Mouse (Mus musculus): ENCODE measurements around the gene Zfp281.

The Zfp281 gene

DNA sequence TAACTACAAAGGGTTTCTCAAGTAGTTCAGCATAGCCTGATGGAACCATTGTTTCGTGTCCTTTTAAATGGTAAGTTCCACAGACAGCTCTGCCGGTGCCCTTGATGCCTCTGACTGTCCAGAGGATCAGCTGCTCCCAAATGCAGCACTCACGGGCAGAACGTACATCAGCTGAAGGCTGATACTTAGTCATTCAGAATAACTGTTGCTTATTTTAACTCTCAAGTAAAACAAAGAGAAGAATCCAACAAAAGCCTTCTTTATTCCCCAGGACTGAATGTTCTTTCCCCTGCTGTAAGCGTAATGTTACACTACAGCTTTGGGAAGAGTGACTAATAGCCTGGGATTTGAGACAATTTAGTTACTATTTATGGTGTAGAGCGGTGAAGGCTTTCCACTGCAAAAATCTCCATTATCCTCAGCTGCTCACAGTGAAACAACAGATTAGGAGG, 11.4 kb upstream of the Zfp281 start:
- peak; percentile 50 for DNase-seq (ENCODE audit: low spot score)

- DNase-seq (ENCODE audit: low spot score), result no peak
Measured at GRCm38 (mm10) chr1:136614748-136615440, 9.8 kb upstream of the Zfp281 start.

- DNase-seq (ENCODE audit: low spot score), result no peak
Measured at GRCm38 (mm10) chr1:136617163-136617788, 7.4 kb upstream of the Zfp281 start.

DNA sequence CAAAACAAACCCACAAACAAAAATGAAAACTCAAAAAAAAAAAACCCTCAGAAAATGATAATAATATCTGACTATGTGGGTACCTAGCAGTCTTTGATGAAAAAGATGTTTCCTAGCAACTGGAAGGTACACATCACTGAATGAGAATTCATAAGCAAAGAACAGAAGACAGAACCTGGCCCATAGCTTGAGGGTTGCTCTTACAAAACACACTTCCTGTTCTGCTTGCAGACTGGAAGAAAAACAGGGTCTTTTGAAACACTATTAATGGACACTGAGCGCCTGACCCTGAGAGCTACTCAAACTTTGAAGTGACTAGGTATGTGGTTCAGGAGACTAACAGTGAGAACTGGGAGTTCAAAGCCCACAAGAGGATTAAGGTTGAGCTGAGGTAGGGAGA, 6.1 kb upstream of the Zfp281 start:
- no peak for DNase-seq (ENCODE audit: low spot score)

GRCm38 (mm10) chr1:136625019-136625895, 556 bp downstream of the Zfp281 start:
- peak; percentile 57 for DNase-seq (ENCODE audit: low spot score)

DNA sequence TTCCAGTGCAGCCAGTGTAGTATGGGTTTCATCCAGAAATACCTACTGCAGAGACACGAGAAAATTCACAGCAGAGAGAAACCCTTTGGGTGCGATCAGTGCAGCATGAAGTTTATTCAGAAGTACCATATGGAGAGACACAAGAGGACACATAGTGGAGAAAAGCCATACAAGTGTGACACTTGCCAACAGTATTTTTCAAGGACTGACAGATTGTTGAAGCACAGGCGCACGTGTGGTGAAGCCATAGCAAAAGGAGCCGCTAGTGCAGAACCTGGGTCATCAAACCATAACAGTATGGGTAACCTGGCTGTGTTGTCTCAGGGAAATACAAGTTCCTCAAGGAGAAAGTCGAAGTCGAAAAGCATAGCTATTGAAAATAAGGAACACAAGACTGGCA, 1.4 kb downstream of the Zfp281 start:
- no peak for DNase-seq (ENCODE audit: low spot score)

DNA sequence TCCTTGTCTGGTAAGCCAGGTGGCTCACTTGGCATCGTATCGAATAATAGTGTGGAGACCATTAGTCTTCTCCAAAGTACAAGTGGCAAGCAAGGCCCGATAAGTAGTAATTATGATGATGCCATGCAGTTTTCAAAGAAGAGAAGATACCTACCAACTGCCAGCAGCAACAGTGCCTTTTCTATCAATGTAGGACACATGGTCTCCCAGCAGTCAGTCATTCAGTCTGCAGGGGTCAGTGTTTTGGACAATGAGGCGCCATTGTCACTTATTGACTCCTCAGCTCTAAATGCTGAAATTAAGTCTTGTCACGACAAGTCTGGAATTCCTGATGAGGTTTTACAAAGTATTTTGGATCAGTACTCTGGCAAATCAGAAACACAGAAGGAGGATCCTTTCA, 2.1 kb downstream of the Zfp281 start:
- no peak for DNase-seq (ENCODE audit: low spot score)

- no peak for DNase-seq (ENCODE audit: low spot score)
Measured at GRCm38 (mm10) chr1:136627591-136627990, 2.9 kb downstream of the Zfp281 start.

DNA sequence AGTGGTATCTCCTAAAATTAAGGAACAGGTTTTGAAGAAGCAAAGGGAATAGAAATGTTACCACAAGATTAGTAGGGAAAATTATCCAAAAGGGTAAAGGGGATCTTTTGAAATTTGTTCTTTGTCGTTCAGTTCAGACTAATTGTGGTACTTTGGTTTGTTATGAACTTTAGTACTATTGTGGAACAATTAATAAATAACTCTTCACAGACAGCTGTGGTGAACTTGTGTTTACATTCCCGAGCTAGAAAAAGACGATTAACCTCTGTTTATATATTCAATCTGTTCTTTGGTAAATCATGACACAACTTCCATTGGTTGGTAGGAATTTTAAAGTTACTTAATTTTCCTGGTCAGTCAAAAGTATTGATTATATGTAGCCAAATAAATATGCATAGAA, 8.2 kb downstream of the Zfp281 start:
- DNase-seq (ENCODE audit: low spot score), result no peak

DNA sequence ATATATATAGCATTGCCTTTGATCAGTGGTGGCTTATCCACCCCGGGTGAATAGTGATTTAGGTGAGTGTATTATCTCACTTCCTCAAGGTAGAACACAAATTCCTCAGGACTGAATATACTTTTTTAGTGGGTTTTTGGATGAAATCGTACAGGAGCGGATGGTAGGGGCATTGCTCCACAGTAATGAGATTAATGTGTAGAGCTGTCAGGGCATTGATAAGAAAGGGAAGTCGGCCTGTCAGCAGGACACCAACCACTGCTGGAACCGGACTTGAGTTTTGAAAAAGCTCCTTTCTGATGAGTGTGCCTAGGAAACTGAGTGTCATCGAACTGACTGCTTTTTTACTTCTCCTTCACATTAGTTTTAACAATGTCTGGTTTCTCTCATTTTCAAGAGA, 10.9 kb downstream of the Zfp281 start:
- no peak for DNase-seq (ENCODE audit: low spot score)

DNA sequence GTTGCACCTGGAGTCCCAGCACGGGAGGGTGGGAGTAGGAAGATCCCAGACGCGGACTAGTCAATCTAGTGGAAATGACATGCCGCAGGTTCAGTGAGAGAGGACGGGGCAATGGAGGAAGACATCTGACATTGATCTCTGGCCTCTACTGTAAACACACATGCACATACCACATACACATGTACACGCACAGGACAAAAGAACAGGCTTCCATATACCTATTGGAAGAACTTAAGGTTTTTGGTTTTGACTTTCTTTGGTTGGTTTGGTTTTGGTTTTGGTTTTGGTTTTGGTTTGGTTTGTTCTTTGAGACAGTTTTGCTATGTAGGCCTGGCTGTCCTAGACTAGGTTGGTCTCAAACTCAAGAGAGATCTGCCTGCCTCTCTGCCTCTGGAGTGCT, 12.2 kb downstream of the Zfp281 start:
- DNase-seq (ENCODE audit: low spot score), result no peak

- no peak for DNase-seq (ENCODE audit: low spot score)
Measured at GRCm38 (mm10) chr1:136637696-136638095, 13.0 kb downstream of the Zfp281 start.

DNA sequence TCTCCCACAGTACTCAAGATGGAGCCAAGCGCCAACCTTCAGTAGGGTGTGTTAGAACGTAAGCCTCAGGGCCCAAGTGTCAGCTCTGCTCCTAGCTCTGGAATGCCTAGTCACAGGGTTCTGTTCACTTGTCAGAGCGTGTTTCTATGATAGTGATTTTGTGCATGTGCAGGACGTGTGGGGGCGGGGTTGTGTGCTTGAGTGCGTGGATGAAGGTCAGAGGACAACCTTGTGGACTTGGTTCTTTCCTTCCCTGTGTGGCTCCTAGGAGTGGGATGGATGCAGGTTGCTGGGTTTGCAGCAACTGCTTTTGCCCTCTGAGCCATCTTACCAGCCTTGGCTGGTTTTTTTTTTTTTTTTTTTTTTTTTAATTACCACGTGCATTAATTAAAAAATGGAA, 13.5 kb downstream of the Zfp281 start:
- DNase-seq (ENCODE audit: low spot score), result no peak

DNA sequence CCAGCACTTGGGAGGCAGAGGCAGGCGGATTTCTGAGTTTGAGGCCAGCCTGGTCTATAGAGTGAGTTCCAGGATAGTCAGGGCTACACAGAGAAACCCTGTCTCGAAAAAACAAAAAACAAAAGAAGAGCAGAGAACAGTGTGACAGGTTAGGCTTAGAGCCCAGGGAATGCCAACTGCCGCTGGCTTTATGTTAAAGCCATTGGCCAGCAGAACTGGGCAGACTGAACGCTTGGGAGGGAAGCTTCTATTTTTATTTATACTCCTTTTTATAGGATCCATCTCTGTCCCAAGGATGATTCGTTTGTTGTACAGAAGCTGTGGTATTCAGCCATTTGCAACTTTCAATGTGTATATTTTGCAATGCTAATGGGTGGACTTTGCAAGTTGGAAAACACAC, 14.0 kb downstream of the Zfp281 start:
- no peak for DNase-seq (ENCODE audit: low spot score)

- DNase-seq (ENCODE audit: low spot score), result no peak
Measured at GRCm38 (mm10) chr1:136639221-136639620, 14.5 kb downstream of the Zfp281 start.

DNA sequence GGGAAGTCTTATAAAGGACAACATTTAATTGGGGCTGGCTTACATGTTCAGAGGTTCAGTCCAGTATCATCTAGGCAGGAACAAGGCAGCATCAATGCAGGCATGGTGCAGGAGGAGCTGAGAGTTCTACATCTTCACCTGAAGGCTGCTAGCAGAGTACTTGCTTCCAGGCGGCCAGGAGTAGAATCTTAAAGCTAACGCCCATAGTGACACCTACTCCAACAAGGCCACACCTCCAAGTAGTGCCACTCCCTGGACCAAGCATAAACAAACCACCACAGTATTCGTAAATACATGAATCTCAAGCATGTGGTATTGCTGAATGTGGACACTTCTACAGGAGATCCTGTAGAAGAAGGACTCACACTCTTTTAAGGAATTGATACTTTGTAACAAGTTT, 18.0 kb downstream of the Zfp281 start:
- DNase-seq (ENCODE audit: low spot score), result no peak

- DNase-seq (ENCODE audit: low spot score), result no peak
Measured at GRCm38 (mm10) chr1:136644486-136644885, 19.8 kb downstream of the Zfp281 start.

DNA sequence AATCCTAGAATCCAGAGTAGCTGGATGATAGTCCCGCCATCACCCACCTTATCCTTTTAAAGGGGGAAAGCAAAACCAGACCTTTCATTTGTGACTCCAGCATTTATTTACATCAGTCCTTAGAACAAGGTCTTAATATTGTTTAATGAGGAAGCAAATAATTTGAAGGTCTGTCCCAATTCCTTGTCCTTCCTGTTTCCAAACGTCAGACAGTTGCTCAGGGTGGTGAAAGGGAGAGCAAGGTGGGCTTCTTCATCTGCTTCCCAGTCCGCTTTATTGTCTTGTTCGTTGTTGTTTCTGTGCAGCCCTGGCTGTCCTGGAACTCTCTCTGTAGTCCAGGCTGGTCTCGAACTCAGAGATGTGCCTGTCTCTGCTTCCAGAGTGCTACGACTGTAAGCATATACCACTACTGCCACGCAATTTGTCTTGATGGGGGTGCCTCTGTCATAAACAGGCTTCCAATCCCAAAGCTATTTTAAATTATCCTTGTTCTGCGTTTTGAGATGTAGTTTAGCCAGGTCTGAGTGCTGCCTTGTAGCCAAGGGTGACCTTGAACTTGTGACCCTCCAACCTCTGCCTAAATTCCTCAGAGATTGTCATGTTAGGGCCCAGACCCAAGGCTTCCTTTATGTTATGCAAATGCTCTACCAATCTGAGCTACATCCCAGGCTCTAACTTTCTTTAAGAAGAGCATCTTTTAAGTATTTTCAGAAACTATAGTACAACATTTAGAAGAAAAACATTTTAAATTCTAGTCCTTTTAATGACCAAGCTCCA, 21.3 kb downstream of the Zfp281 start:
- DNase-seq (ENCODE audit: low spot score), result no peak

DNA sequence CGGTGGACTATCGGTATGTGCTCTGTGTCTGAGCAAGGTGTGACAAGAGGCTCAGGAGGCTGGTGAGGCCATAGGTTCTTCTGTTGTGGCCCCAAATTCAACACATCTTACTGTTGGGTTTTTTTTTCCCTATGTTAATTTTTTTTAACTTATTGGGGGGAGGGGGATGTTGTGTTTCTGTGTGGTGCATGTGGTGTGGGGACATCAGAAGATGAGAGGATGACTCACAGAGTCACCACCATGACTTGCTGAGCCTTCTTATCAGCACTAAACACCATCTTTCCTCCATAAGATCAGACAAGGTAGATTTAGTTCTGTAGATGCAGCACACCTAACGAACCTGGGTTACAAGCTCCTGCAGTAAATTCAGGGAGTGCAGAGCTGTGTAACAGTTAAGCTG, 27.4 kb downstream of the Zfp281 start:
- DNase-seq (ENCODE audit: low spot score), result no peak

GRCm38 (mm10) chr1:136653526-136653925, 28.8 kb downstream of the Zfp281 start:
- no peak for DNase-seq (ENCODE audit: low spot score)

DNA sequence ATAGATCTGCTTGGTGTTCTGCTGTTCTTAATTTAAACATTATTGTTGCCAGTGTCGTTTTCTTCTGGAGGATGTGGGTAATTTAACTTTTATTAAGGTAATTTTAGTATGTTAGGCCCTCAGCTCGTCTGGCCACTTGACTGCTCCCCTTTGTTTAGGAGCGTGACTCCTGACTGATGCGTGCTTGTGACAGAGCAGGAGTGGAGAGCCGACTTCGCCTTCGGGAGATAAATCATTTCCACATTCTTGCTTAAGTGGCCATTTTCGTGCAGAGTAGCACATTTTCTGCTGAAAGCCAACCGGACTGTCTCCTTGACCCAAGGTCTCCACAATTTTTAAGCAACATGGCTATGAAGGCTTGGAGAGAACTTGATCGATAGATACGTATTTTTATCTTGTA, 29.7 kb downstream of the Zfp281 start:
- DNase-seq (ENCODE audit: low spot score), result no peak

- DNase-seq (ENCODE audit: low spot score), result no peak
Measured at GRCm38 (mm10) chr1:136656619-136657018, 31.9 kb downstream of the Zfp281 start.
